In genomic region chr1:39191122-39191521, GRCm38 (mm10) we compare ENCODE assay signal across 15 mouse cellular contexts. TPM values are rescaled to one million over a fixed set of nuclear protein-coding genes. Genes with fewer than 3 reads are reported as not detected.
DNase-seq lines count a peak whose midpoint lies in the region; TF ChIP-seq lines count a peak whose summit lies in the region.
"Had no signal": no experiment of that assay in that cellular context is flagged by ENCODE, and none has a peak within 500 bp of the region (broad histone marks: within the 10 kb centered on the region; RNA-seq: fewer than 3 reads in every experiment).

No protein-coding gene starts in this region.

- TF ChIP-seq CTCF in gastrocnemius, adult 2 months (IDR thresholded peaks at IDR 0.05) = no peak
- no peak for TF ChIP-seq CTCF in lung, adult 2 months (IDR thresholded peaks at IDR 0.05; ENCODE audit: insufficient read depth, low read length)

- no peak overlapping the region for H3K4me3 ChIP-seq in gastrocnemius, adult 2 months
- H3K4me3 ChIP-seq in lung, adult 2 months (replicated peaks; ENCODE audit: extremely low read depth, low read depth, low read length) = no peak overlapping the region
- H3K4me3 ChIP-seq: forebrain, embryonic 10.5 days; forebrain, embryonic 13.5 days; hindbrain, embryonic 12.5 days; hindbrain, embryonic 15.5 days had no signal

- no peak for TF ChIP-seq POLR2A in lung, adult 2 months (IDR thresholded peaks at IDR 0.05; ENCODE audit: borderline replicate concordance, extremely low read depth, low read depth, low read length)

- H3K27ac ChIP-seq in gastrocnemius, adult 2 months = peak overlapping the region; percentile 56
- H3K27ac ChIP-seq: forebrain, embryonic 10.5 days; forebrain, embryonic 13.5 days; hindbrain, embryonic 12.5 days; hindbrain, embryonic 15.5 days had no signal

- WGBS in lung, adult 2 months = 45% methylated on average over 5 of the region's 5 CpGs

- intact Hi-C loops in gastrocnemius, adult 2 months (cut with DNase I) = loop anchor here (5.0 kb wide), 2 partner anchors 91 to 179 kb away; no protein-coding TSS in a partner anchor

- no peak for DNase-seq in gastrocnemius, adult 2 months
- no peak for DNase-seq in gastrocnemius, postnatal 10 days
- peak; percentile 9 to 48 for DNase-seq in lung, adult 18-20 months
- no peak for DNase-seq in lung, adult 2 months
- DNase-seq in lung, postnatal 10 days = peak; percentile 13
- DNase-seq in lung, postnatal 14 days = no peak
- peak; percentile 23 for DNase-seq in adipocyte (ENCODE audit: low spot score)
- DNase-seq: adrenal gland, postnatal 10 days; adrenal gland, postnatal 36 days; cerebellum, adult 18-20 months; gastrocnemius, postnatal 25 days had no signal

- 0 out of 2 replicates have a peak, but pooled peaks cover 3% of the 10 kb centered on the region for H3K4me1 ChIP-seq in lung, adult 2 months (ENCODE audit: control insufficient read depth, insufficient read depth, low read length)

RNA-seq across cellular contexts. Expression of gene Npas2, which starts 2.4 kb away (rescaled TPM):
- 1 to 10 TPM in 1 of 2 experiments, under 1 TPM in 1; 0.51 to 4.4 TPM for total RNA-seq in gastrocnemius, adult 2 months (2021)
- 1 to 10 TPM; 3.9 to 4.5 TPM for total RNA-seq in gastrocnemius, postnatal 10 days (2021)
- 4.0 and 9.6 TPM in 2 replicates for polyA plus RNA-seq in lung, adult 2 months (2012; rRNA removed)
- polyA plus RNA-seq: forebrain, embryonic 10.5 days had no signal

Comparison
In these comparisons a context has a peak if more than half of its experiments do, and no peak if none do; other contexts are left out.
1. DNase-seq: peak in lung, adult 18-20 months (2 of 2), lung, postnatal 10 days (single experiment) and adipocyte (single experiment); none in gastrocnemius, adult 2 months (single experiment), gastrocnemius, postnatal 10 days (single experiment), lung, adult 2 months (single experiment) and lung, postnatal 14 days (single experiment).